Mouse (Mus musculus) thymus, postnatal 36 days (tissue): ENCODE results near the gene Olfr731.

Experiments used
- DNase-seq, 2 experiments: peaks; one replicate each; pipeline ENCODE4 v3.0.0; 2022; ENCODE audit warnings: mixed read lengths in 2 of 2

Olfr731 gene

GRCm38 (mm10) chr14:50241766-50242165, at the start of gene Olfr731:
TSS of gene Olfr731 (minus strand) at chr14:50241866.
- DNase-seq = no peak

GRCm38 (mm10) chr14:50284106-50284505, 42.4 kb upstream of the Olfr731 start, which contains the start of gene Olfr732:
TSS of gene Olfr732 (minus strand) at chr14:50284206.
- no peak for DNase-seq

GRCm38 (mm10) chr14:50188098-50188497, 53.6 kb downstream of the Olfr731 start, which contains the start of gene Olfr730:
TSS of gene Olfr730 (minus strand) at chr14:50188198.
- DNase-seq = no peak
